9 mouse cellular contexts compared by ENCODE assay signal in the genomic region with DNA sequence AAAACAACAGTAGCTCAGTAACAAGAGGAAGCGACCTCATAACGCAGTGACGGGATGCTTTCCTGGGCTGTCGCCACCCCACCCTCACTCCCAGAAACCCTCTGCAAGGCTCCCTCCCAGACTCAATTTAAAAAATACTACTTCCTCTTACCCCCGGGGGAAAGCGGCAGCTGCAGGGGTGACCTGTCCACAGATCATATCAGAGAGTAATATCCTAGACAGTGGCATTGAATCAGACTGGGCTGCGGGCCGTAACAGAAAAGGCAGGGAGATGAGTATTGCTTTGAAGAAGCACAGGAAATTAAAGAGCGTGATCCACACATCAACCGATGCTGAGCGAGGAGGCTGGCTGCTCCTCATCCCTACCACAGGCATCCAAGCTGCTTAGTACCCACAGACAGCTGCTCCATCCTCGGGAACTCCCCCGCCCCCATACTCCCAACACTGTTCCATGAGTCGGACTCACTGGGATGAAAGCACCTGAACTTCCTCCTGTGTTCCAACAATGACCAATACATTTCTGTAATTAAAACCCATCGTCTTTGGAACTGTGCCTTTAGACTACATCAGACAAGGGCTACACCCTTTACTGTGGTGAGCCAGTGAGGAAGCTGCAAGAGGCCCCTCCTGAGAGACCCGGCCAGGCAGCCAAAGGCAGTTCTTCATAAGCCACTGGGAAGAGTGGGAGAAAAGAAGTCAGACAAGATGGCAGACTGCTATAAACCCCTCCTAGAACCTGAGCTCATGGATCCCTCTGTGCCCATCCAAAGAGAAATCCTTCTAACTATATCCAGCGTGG.
DNase-seq lines count a peak whose midpoint lies in the region; ATAC-seq and TF ChIP-seq lines count a peak whose summit lies in the region.
"Had no signal": no experiment of that assay in that cellular context is flagged by ENCODE, and none has a peak within 500 bp of the region (broad histone marks: within the 10 kb centered on the region; RNA-seq: fewer than 3 reads in every experiment).

No protein-coding gene starts in this region.

- peak overlapping the region; percentile 31 for H3K4me3 ChIP-seq in heart, adult 2 months
- no peak overlapping the region for H3K4me3 ChIP-seq in liver, postnatal 0 days (ENCODE audit: low read depth, low read length)

- intact Hi-C loops in heart, adult 2 months (cut with DNase I), result loop anchor here (1.0 to 2.0 kb wide), 2 partner anchors 15 to 43 kb away; no protein-coding TSS in a partner anchor
- intact Hi-C loops in heart, postnatal 14 days (cut with DNase I), result loop anchor here (2.0 kb wide), 1 partner anchor 19 kb away; no protein-coding TSS in a partner anchor

- peak; percentile 54 to 61 for ATAC-seq in hematopoietic stem cell, adult 5-6 weeks (replicated peaks in 1 of 2; ENCODE audit: insufficient read depth in 1 of 2, low FRiP score in 2 of 2, low TSS enrichment in 1 of 2, low read depth in 1 of 2, poor library complexity in 2 of 2, severe bottlenecking in 2 of 2)
- ATAC-seq in liver, postnatal 0 days, result peak; percentile 31; the same call in 1 of the 2 replicates
- ATAC-seq: Patski had no signal

- DNase-seq in heart, adult 2 months, result peak; percentile 59 to 63
- DNase-seq in heart, postnatal 14 days, result no peak
- DNase-seq in A20 (ENCODE audit: low read depth, low spot score), result peak; percentile 74
- DNase-seq in cerebellum, adult 9-10 months, result peak; percentile 53
- DNase-seq in liver, postnatal 0 days, result no peak
- peak; percentile 52 for DNase-seq in thymus, postnatal 25 days
- DNase-seq in urinary bladder, postnatal 14 days (ENCODE audit: low spot score), result no peak

- H3K4me1 ChIP-seq in heart, adult 2 months (ENCODE audit: control insufficient read depth, insufficient read depth, low read length), result peaks cover 10% of the 10 kb centered on the region
- H3K4me1 ChIP-seq in liver, postnatal 0 days (ENCODE audit: insufficient read depth), result peaks cover 29% of the 10 kb centered on the region

- peak overlapping the region; percentile 82 for H3K27ac ChIP-seq in heart, adult 2 months
- H3K27ac ChIP-seq in liver, postnatal 0 days (ENCODE audit: low read depth), result peak overlapping the region; percentile 18

- WGBS in heart, adult 2 months, result 34% methylated on average over 17 of the region's 17 CpGs
- 34% methylated on average over 17 of the region's 17 CpGs for WGBS in liver, postnatal 0 days (ENCODE audit: insufficient replicate concordance)

- H3K27me3 ChIP-seq in heart, adult 2 months (ENCODE audit: control insufficient read depth, insufficient read depth, low read length), result no peaks in the 10 kb centered on the region
- H3K27me3 ChIP-seq in liver, postnatal 0 days (ENCODE audit: insufficient read depth, low read length), result no peaks in the 10 kb centered on the region
- H3K27me3 ChIP-seq: Patski had no signal

- H3K79me2 ChIP-seq in heart, adult 2 months (replicated peaks; ENCODE audit: control insufficient read depth, insufficient read depth, low read length), result no peaks in the 10 kb centered on the region

- H3K4me2 ChIP-seq in liver, postnatal 0 days (ENCODE audit: low read depth, low read length), result peak overlapping the region; percentile 35

- H3K9ac ChIP-seq in heart, adult 2 months (ENCODE audit: low read depth, low read length), result peak overlapping the region; percentile 35
- no peak overlapping the region for H3K9ac ChIP-seq in liver, postnatal 0 days (replicated peaks)

- H3K36me3 ChIP-seq in heart, adult 2 months (ENCODE audit: control insufficient read depth, insufficient read depth, low read length), result 0 out of 2 replicates have a peak, but pooled peaks cover 2% of the 10 kb centered on the region
- H3K36me3 ChIP-seq in liver, postnatal 0 days (replicated peaks; ENCODE audit: insufficient read depth, low read length), result no peaks in the 10 kb centered on the region

- no peaks in the 10 kb centered on the region for H3K9me3 ChIP-seq in liver, postnatal 0 days (ENCODE audit: low read length)

- no peak for TF ChIP-seq CTCF in heart, adult 2 months (IDR thresholded peaks at IDR 0.05)
- TF ChIP-seq CTCF in liver, postnatal 0 days (IDR thresholded peaks at IDR 0.05; ENCODE audit: low read depth), result no peak

- no peak for TF ChIP-seq EP300 in heart, adult 2 months (IDR thresholded peaks at IDR 0.05; ENCODE audit: insufficient read depth, low read depth, low read length)
- no peak for TF ChIP-seq EP300 in liver, postnatal 0 days (IDR thresholded peaks at IDR 0.05; ENCODE audit: low read depth)

- no peak for TF ChIP-seq POLR2A in heart, adult 2 months (IDR thresholded peaks at IDR 0.05; ENCODE audit: insufficient read depth, low read depth, low read length)

Comparison
In these comparisons a context has a peak if more than half of its experiments do, and no peak if none do; other contexts are left out.
1. DNase-seq: peak in heart, adult 2 months (2 of 2), A20 (single experiment), cerebellum, adult 9-10 months (single experiment) and thymus, postnatal 25 days (single experiment); none in heart, postnatal 14 days (0 of 2), liver, postnatal 0 days (single experiment) and urinary bladder, postnatal 14 days (single experiment).